Mouse (Mus musculus) CH12.LX (cell line): ENCODE results near the gene Lrfn4. TPM values are rescaled to one million over a fixed set of nuclear protein-coding genes. Genes with fewer than 3 reads are reported as not detected.

Source experiments
- polyA plus RNA-seq: library from polyadenylated mRNA; unstranded; fragments of >175 nt; gene quantifications from 2 replicates; pipeline ENCODE4 v1.2.1, GENCODE M21; 2012; ENCODE audit warnings: low read depth; ENCODE audit not compliant: insufficient read length
- total RNA-seq, 2 experiments: library from RNA; depleted of rRNA; stranded (reverse); fragments of 300-350 nt in 1 of 2; fragments of >200 nt in 1 of 2; gene quantifications; 2 replicates each; pipeline ENCODE4 v1.2.3; 2012 to 2014

Lrfn4 gene
- total and polyA plus RNA-seq, 3 experiments = 0.75 to 2.3 (median 1.9) TPM

Other genes starting within 250 kb of the Lrfn4 start
- 17.3 and 21.7 TPM in 2 replicates for gene Kdm2a, start 217.4 kb downstream of the Lrfn4 start, total RNA-seq (2012; rRNA removed)
- gene Kdm2a, start 217.4 kb downstream of the Lrfn4 start, total RNA-seq (2014; rRNA removed) = 18.0 and 23.1 TPM in 2 replicates
- gene Kdm2a, start 217.4 kb downstream of the Lrfn4 start, polyA plus RNA-seq = 43.7 and 51.9 TPM in 2 replicates
- 14.9 and 19.3 TPM in 2 replicates for gene Rhod, start 176.2 kb downstream of the Lrfn4 start, total RNA-seq (2012; rRNA removed)
- gene Rhod, start 176.2 kb downstream of the Lrfn4 start, total RNA-seq (2014; rRNA removed) = 16.6 and 20.1 TPM in 2 replicates
- gene Rhod, start 176.2 kb downstream of the Lrfn4 start, polyA plus RNA-seq = 14.4 and 15.3 TPM in 2 replicates
- 0.04 and 0.17 TPM in 2 replicates for gene Syt12, start 138.2 kb downstream of the Lrfn4 start, total RNA-seq (2012; rRNA removed)
- not detected in 2 replicates for gene Syt12, start 138.2 kb downstream of the Lrfn4 start, total RNA-seq (2014; rRNA removed)
- gene Syt12, start 138.2 kb downstream of the Lrfn4 start, polyA plus RNA-seq = 0.16 and 0.50 TPM in 2 replicates
- not detected in 2 replicates for gene 2010003K11Rik, start 117.1 kb downstream of the Lrfn4 start, total RNA-seq (2012; rRNA removed)
- not detected in 2 replicates for gene 2010003K11Rik, start 117.1 kb downstream of the Lrfn4 start, total RNA-seq (2014; rRNA removed)
- not detected in 2 replicates for gene 2010003K11Rik, start 117.1 kb downstream of the Lrfn4 start, polyA plus RNA-seq
- gene Pcx, start 105.2 kb downstream of the Lrfn4 start, total RNA-seq (2012; rRNA removed) = 9.2 and 10.7 TPM in 2 replicates
- gene Pcx, start 105.2 kb downstream of the Lrfn4 start, total RNA-seq (2014; rRNA removed) = 7.3 and 7.7 TPM in 2 replicates
- gene Pcx, start 105.2 kb downstream of the Lrfn4 start, polyA plus RNA-seq = 13.6 and 14.2 TPM in 2 replicates
- 32.9 and 33.0 TPM in 2 replicates for gene Rce1, start 10.0 kb upstream of the Lrfn4 start, total RNA-seq (2012; rRNA removed)
- 51.4 and 52.1 TPM in 2 replicates for gene Rce1, start 10.0 kb upstream of the Lrfn4 start, total RNA-seq (2014; rRNA removed)
- gene Rce1, start 10.0 kb upstream of the Lrfn4 start, polyA plus RNA-seq = 36.9 and 45.3 TPM in 2 replicates
- gene Gm960, start 83.0 kb upstream of the Lrfn4 start, total RNA-seq (2012; rRNA removed) = 0.38 and 0.67 TPM in 2 replicates
- not detected in 2 replicates for gene Gm960, start 83.0 kb upstream of the Lrfn4 start, total RNA-seq (2014; rRNA removed)
- gene Gm960, start 83.0 kb upstream of the Lrfn4 start, polyA plus RNA-seq = not detected in 2 replicates
- gene Sptbn2, start 95.5 kb upstream of the Lrfn4 start, total RNA-seq (2012; rRNA removed) = 2.3 and 2.7 TPM in 2 replicates
- 0.08 and 0.15 TPM in 2 replicates for gene Sptbn2, start 95.5 kb upstream of the Lrfn4 start, total RNA-seq (2014; rRNA removed)
- 0.24 and 0.72 TPM in 2 replicates for gene Sptbn2, start 95.5 kb upstream of the Lrfn4 start, polyA plus RNA-seq
- 7.0 and 8.4 TPM in 2 replicates for gene Rbm4b, start 140.8 kb upstream of the Lrfn4 start, total RNA-seq (2012; rRNA removed)
- gene Rbm4b, start 140.8 kb upstream of the Lrfn4 start, total RNA-seq (2014; rRNA removed) = 11.1 and 11.4 TPM in 2 replicates
- 10.6 and 13.8 TPM in 2 replicates for gene Rbm4b, start 140.8 kb upstream of the Lrfn4 start, polyA plus RNA-seq
- 73.2 and 77.0 TPM in 2 replicates for gene Rbm4, start 178.2 kb upstream of the Lrfn4 start, total RNA-seq (2012; rRNA removed)
- 63.0 and 68.3 TPM in 2 replicates for gene Rbm4, start 178.2 kb upstream of the Lrfn4 start, total RNA-seq (2014; rRNA removed)
- gene Rbm4, start 178.2 kb upstream of the Lrfn4 start, polyA plus RNA-seq = 47.3 and 55.7 TPM in 2 replicates
- 15.2 and 17.0 TPM in 2 replicates for gene Gm21992, start 195.9 kb upstream of the Lrfn4 start, total RNA-seq (2012; rRNA removed)
- 3.9 and 5.5 TPM in 2 replicates for gene Gm21992, start 195.9 kb upstream of the Lrfn4 start, total RNA-seq (2014; rRNA removed)
- gene Gm21992, start 195.9 kb upstream of the Lrfn4 start, polyA plus RNA-seq = 37.5 and 44.3 TPM in 2 replicates
- gene Rbm14, start 196.0 kb upstream of the Lrfn4 start, total RNA-seq (2012; rRNA removed) = 39.0 and 47.1 TPM in 2 replicates
- gene Rbm14, start 196.0 kb upstream of the Lrfn4 start, total RNA-seq (2014; rRNA removed) = 18.2 and 19.1 TPM in 2 replicates
- gene Rbm14, start 196.0 kb upstream of the Lrfn4 start, polyA plus RNA-seq = 51.8 and 59.1 TPM in 2 replicates
- gene Ccs, start 223.7 kb upstream of the Lrfn4 start, total RNA-seq (2012; rRNA removed) = 42.1 and 42.6 TPM in 2 replicates
- gene Ccs, start 223.7 kb upstream of the Lrfn4 start, total RNA-seq (2014; rRNA removed) = 25.6 and 30.7 TPM in 2 replicates
- gene Ccs, start 223.7 kb upstream of the Lrfn4 start, polyA plus RNA-seq = 32.0 and 39.1 TPM in 2 replicates
- not detected in 2 replicates for gene Ccdc87, start 223.7 kb upstream of the Lrfn4 start, total RNA-seq (2012; rRNA removed)
- gene Ccdc87, start 223.7 kb upstream of the Lrfn4 start, total RNA-seq (2014; rRNA removed) = not detected in 2 replicates
- not detected in 2 replicates for gene Ccdc87, start 223.7 kb upstream of the Lrfn4 start, polyA plus RNA-seq
- gene Ctsf, start 239.5 kb upstream of the Lrfn4 start, total RNA-seq (2012; rRNA removed) = not detected in 2 replicates
- gene Ctsf, start 239.5 kb upstream of the Lrfn4 start, total RNA-seq (2014; rRNA removed) = not detected in 2 replicates
- gene Ctsf, start 239.5 kb upstream of the Lrfn4 start, polyA plus RNA-seq = not detected in 2 replicates